Mouse (Mus musculus) adrenal gland, postnatal 25 days (tissue): Measurements from ENCODE around the gene Fam173a. TPM values are rescaled to one million over a fixed set of nuclear protein-coding genes. Genes with fewer than 3 reads are reported as not detected.
"Not testable (repeated sequence)": the region's sequence is repeated elsewhere in the genome, so short reads cannot be mapped to it uniquely, and the experiment has no call there.

Source experiments
- DNase-seq: peaks from one replicate; pipeline ENCODE4 v3.0.0; 2021; ENCODE audit warnings: mixed read lengths
- total RNA-seq: library from RNA; stranded (reverse); gene quantifications from 2 replicates; pipeline ENCODE4 v1.2.3, GENCODE M21; 2021

Fam173a gene
- total RNA-seq, 1 experiment from 2014 or later = 102 TPM

GRCm38 (mm10) chr17:25828712-25829557, 36.2 kb upstream of the Fam173a start, which contains the start of gene Jmjd8:
Jmjd8 (plus strand) TSS chr17:25828867.
- peak; percentile 79 for DNase-seq

GRCm38 (mm10) chr17:25828223-25828594, 35.5 kb upstream of the Fam173a start:
- no peak for DNase-seq

- DNase-seq = no peak
Measured at GRCm38 (mm10) chr17:25827546-25828222, 35.0 kb upstream of the Fam173a start.

GRCm38 (mm10) chr17:25827011-25827410, 34.3 kb upstream of the Fam173a start:
- no peak for DNase-seq

- DNase-seq = no peak
Measured at GRCm38 (mm10) chr17:25825984-25826570, 33.4 kb upstream of the Fam173a start.

GRCm38 (mm10) chr17:25825311-25825710, 32.6 kb upstream of the Fam173a start:
- no peak for DNase-seq

- DNase-seq = no peak
Measured at GRCm38 (mm10) chr17:25824362-25825142, 31.9 kb upstream of the Fam173a start.

GRCm38 (mm10) chr17:25823452-25823851, 30.8 kb upstream of the Fam173a start, which contains the start of gene Wdr24:
Wdr24 (plus strand) TSS chr17:25823627.
- peak; percentile 59 for DNase-seq

- DNase-seq = no peak
Measured at GRCm38 (mm10) chr17:25818851-25819780, 26.4 kb upstream of the Fam173a start.

- no peak for DNase-seq
Measured at GRCm38 (mm10) chr17:25817662-25818061, 25.0 kb upstream of the Fam173a start.

- peak; percentile 89 for DNase-seq
Measured at GRCm38 (mm10) chr17:25813471-25813870, 20.8 kb upstream of the Fam173a start.

GRCm38 (mm10) chr17:25810890-25811289, 18.2 kb upstream of the Fam173a start:
- no peak for DNase-seq

- no peak for DNase-seq
Measured at GRCm38 (mm10) chr17:25809606-25810340, 17.1 kb upstream of the Fam173a start.

GRCm38 (mm10) chr17:25808789-25809605, 16.3 kb upstream of the Fam173a start, which contains the start of gene Fbxl16:
Fbxl16 (plus strand) TSS chr17:25809085.
- peak; percentile 91 for DNase-seq

- DNase-seq = no peak
Measured at GRCm38 (mm10) chr17:25808028-25808427, 15.3 kb upstream of the Fam173a start.

GRCm38 (mm10) chr17:25807452-25807851, 14.8 kb upstream of the Fam173a start:
- not testable (repeated sequence) for DNase-seq

- DNase-seq = no peak
Measured at GRCm38 (mm10) chr17:25806507-25806906, 13.8 kb upstream of the Fam173a start.

GRCm38 (mm10) chr17:25802825-25803517, 10.3 kb upstream of the Fam173a start:
- DNase-seq = peak; percentile 87

GRCm38 (mm10) chr17:25801029-25801428, 8.3 kb upstream of the Fam173a start:
- no peak for DNase-seq
